Mouse (Mus musculus): Measurements from ENCODE around the gene Klf11. TPM values are rescaled to one million over a fixed set of nuclear protein-coding genes. Genes with fewer than 3 reads are reported as not detected.
"Not testable (repeated sequence)": the region's sequence is repeated elsewhere in the genome, so short reads cannot be mapped to it uniquely, and the experiment has no call there.

Gene Klf11
- total RNA-seq (2021) = 1 to 10 TPM; 3.4 to 3.9 TPM

DNA sequence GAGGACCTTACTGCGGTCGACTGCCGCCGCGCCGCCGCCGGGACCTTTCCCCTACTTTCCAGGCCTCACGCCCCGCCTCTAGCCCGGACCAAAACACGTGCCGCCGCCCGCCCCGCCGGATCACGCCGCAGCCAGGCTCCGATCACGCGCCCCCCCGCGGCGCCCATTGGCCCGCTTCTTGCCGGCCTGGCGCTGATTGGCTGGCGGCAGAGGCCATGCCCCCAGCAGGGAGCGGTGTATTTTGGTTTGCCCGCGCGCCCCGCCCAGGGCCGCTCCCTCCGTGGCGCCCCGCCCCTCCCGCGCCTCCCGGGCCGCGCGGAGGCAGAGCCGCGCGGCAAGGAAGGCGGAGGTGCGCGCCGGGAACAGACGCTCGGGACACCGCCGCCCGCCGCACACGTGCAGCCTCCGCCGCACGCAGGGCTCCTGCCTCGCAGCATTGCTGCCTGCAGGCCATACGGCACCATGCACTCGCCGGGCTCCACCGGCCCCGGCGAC lies at the start of gene Klf11:
Gene Klf11 (plus strand): TSS at position 212 of the 495 bp plus-strand sequence.
- DNase-seq = peak; percentile 96

DNA sequence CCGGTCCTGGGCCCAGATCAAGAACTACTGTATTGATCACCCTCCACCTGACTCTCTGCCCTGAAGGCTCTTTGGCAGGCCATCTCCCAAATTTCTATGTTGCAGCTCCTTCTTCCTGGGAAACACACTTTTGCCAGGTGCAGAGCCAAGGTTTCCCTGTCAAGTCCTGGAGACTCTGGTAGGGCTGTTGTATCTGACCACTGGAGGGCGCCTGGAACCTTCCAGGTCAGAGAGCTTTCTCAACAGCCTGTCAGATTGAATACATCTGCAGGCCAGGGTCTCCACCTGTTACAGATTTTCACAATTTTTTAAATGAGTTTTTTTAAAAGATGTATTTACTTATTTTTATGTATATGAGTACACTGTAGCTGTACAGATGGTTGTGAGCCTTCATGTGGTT lies 47.8 kb upstream of the Klf11 start:
- peak; percentile 49 to 61 for DNase-seq

DNA sequence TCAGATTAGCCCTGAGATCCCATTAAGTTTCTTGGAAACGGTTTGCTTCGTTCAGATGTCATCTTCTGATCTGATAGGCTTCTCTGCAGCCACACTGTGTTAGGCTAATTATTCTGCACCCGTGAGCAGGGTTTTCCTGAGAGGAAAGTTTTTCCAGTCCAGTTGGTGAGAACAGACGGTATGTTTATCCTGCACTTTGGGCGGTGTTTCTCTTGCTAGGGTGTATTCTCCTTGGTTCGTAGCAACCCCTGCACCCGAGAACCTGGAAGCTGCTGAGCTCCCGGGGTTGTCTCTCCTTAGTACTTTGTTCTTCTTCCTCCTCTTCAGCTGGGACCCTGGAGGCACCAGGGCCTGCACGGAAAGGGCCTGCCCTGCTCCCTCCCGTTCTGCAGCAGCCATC lies 44.9 kb upstream of the Klf11 start:
- DNase-seq = no peak

DNA sequence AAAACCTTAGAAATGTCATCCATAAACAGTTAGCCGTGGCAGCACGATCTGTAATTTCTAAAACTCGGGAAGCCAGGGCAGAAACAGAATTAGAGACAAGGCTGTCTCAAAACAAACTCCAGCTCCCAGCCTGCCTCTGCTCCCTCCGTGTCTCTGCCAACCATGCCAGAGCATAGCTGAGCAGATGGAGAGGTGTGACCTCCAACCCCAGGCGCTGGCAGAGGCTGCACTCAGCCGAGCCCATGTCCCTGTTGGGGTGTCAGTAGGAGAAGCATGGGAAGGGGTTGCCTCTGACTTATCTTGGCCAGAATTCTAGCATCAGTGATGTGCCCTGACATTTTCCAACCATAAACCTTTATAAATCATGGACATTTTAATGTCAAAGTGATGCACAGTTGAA lies 38.5 kb upstream of the Klf11 start:
- no peak for DNase-seq

DNA sequence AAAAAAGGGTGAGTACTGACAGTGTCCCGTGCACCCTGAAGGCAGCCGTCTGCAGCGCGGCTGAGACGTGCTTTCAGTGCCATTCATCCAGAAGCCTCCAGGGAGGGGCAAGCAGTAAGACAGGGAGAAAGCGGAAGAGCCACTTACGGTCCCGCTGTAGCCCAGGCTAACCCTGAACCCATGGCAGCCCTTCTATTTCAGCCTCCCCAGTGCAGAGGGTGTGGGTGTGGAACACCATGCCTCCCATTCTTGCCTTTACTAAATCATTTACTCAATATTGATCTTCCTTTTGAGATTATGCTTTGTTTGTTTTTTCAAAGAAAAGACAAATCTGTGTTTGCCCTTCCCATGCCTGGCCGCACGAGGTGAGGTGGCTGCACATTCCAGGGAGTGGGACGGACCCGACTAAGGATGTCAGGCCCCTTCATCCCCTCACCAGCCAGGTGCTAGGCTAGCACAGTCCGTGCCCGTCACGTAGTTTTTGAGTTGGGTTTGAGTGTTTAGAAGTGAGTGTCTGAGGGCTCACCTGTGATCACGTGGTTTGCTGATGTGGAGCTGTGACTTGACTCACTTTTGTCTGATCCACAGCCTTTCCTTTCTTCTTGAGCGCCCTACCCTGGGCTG lies 36.5 kb upstream of the Klf11 start:
- DNase-seq = no peak

DNA sequence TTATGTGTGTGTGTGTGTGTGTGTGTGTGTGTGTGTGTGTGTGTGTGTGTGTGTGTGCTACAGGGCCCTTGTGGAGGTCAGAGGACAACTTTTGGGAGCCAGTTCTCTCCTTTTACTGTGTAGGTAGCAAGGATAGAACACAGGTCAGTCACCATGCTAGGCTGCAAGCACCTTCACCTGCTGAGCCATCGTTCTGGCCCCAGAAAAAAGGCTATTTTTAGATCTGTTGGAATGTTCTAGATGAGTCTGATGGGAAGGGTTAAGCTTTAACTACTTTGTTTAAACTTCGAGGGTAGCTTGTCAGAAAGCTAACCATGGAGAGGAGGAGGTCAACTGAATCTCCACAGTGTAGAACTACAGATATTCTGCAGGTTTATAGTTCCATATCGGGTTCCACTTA lies 35.9 kb upstream of the Klf11 start:
- DNase-seq = no peak

DNA sequence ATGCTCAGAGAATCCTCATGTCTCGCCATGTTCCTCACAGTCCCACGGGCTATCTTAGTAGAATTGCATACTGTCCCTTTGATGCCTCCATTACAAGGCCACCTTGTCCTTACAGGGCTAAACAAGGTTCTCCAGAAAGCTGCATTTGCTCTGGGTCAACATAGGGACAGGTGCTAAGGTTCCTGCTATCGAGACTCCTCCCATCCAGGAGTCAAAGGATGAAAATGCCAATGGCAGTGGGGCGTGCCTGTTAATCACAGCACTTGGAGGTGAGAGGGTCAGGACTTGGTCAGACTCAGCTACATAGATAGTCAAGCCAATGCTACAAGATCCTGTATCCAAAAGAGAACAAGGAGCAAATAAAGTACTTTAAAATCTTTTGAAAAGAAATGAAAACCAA lies 31.6 kb upstream of the Klf11 start:
- no peak for DNase-seq

DNA sequence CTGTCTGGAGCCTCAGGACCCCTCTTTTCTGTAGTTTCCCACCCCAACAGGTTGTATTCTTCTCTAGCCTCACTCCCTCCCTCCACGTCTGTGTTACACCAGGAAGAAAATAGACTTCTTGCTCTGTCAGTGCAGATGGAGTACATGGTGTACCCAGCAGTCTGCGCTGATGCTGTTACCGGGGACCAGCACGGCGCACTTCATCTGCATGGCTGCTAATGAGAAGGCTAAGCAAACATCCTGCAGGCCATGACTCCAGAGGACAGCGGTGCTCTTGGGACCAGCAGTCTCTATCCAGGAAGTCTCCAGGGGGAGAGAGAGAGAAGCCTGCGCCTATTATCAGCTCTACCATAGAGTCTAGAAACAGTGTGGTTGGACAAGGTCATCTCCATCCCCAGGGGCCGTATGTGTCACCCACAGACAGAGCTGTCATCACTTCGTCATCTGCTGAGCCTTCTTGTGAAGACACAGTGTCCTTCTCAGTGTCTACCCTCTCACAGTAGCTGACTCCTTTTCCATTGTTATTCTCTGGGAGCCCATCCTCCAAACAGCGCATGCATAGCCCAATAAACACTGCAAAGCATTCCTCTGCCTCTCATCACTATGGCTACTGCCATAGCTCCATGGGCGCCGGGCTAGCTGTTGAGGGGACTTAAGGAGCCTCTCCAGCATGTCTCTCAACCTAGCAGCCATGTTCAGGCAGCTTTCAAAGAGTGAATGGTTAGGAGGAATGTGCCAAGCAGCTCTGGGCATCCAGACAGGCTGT lies 27.4 kb upstream of the Klf11 start:
- DNase-seq = no peak

DNA sequence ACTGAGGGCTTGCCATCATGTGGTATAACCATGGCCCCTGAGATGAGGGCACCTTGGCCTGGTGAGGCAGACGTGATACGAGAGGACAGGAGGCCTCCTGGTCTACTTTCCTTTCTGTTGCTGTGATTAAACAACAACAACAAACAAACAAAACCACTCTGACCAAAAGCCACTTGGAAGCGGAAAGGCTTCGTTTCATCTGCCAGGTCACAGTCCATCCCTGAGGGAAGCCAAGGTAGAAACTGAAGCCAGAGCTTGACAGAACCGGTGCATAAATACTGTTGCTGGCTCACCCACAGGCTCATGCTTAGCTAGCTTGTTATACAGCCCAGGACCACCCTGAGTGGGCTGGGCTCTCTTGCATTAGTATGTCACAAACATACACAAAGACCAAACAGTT lies 24.7 kb upstream of the Klf11 start:
- no peak for DNase-seq

DNA sequence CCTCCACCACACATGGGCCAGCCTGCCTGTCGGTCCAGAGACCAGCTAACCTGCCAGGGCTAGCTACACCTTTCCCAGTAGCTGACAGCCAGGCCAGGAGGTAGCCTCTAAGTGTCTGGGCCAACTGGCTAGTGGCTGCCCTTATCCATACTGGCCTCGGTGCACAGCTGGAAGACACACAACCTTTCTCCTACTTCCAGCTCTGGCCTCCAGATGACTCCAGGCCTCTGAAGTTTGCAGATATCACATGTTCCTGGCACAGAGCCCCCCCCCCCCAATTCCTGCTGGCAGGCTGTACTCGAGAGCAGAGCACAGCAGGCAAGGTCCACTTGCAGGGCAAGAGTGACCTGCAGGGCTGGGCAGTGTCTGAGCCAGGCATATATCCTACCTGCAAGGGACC lies 23.9 kb upstream of the Klf11 start:
- no peak for DNase-seq

DNA sequence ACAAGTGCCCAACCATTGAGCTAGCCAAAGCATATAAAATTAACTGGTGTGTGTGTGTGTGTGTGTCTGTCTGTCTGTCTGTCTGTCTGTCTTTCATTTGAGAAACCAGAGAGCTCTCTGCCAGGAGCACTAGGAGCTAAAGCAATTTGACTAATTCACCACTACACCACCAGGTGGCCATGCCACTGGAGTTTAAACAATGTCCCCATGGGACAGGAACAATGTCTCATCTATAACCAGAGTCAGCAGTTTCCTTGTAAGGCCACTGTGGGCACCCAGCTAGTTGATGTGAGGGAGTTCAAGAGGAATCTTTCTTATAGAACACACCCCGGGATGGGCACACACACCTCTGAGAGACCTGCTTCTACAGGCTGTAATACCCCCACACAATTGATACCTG lies 20.9 kb upstream of the Klf11 start:
- DNase-seq = no peak

DNA sequence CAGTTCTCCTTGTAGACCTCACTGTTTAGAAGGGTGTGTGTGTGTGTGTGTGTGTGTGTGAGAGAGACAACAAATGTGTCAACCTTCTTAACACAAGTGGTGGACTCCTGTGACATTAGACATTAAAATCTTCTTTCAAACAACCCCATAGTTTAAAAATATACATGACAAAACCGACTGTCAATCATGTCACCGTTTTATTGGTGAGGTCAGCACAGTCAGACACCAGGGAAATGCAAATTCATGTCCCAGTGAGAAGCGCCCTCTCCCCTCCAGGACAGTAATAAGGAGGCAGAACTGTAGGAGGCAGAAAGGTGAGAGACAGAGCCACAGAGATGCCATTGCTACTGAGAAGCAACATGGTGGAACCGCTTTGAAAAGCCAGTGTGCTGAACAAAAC lies 18.7 kb upstream of the Klf11 start:
- DNase-seq = no peak

DNA sequence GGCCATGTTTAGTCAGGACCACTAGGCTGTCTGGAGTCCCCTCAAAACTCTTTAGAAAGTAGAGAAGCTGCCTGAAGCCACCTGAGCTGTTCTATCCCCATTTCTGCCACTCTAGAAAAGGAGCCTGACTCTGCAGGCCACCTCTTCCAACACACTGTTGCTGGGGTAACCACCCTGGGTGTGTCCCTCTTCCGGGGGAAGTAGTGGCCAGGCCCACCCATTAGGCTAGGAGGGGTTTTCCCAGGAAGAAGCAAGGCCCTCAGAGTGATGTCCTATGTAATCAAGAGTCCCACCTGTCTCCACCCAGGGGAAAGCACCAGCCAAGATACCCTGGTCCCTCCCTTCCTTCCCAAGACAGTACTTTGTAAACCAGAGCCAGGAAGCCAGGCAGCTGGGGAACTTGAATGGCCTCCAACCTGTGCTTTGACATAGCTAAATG lies 17.3 kb upstream of the Klf11 start:
- DNase-seq = no peak

DNA sequence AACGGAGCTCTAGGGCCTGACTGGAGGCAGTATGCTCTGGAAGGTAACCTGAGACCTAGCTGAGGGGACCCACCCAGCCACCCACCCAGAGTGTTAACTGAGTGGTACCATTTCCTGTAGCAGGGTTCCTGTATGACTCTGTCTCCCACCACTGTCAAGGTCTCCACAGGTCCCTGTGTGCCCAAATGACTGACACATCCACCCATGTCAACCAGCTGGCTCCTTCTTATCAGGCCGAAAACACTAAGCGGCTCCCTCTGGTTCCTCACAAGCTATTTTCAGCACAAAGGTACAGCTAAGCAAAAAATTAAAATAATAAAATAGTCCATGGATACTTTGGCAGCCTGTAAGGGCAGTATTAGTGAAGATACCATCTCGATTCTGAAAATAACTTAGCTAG lies 16.9 kb upstream of the Klf11 start:
- no peak for DNase-seq

DNA sequence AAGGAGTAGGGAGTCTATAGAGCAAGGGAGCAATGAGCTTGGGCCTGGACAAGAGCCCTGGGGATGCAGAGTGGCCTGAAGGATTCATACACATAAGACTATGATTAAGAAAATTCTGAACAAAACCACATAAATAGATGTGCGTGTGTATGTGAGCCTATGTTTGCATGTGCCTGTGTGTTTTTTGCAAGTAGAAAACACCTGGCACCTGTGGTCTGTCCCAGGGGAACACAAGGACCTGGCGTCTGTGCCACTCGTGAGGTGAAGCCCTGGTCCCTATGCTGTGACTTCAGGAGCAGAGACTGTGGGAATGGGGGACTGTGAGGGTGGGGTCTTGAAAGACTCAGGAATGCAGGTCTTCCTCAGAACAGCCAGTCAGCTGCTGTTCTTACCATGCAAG lies 16.4 kb upstream of the Klf11 start:
- no peak for DNase-seq

DNA sequence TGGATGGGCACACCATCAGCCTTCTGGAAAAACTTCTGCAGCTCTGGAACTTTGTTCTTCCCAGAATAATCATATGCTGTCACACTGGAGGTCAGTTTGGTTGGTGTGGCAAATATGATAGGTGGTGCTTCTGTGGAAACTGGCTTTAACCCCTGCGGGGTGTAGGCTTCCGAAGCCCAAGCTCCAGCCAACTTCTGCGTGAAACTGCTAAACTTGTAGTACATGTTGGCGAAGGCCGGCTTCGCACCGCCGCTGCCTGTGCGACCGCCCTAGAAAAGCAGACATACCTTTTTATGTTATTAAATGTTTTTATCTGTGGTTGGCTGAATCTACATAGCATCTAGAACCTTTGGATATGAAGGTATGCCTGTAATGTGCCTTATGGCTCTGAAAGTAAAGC lies 12.3 kb upstream of the Klf11 start:
- not testable (repeated sequence) for DNase-seq

DNA sequence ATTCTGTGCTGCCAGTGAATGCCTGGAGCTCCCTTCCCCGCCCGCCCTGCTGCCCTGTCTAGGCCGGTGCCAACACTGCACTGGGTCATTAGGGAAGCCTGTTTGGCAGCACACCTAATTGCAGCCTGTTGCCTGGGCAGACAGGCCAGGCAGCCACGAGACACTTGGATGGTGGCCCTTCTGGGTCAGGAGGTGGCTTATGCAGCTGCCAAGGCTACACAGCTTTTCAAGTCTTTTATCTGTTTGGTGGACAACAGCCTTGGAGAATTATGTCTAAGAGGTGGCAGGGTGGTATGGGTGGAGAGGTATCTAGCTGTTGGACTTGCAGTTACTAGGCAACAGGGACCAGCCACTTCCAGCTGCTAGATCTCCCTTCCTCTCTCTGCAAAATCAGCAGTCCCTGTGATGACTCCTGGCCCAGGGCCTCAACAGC lies 8.7 kb upstream of the Klf11 start:
- DNase-seq = peak; percentile 67 to 76

DNA sequence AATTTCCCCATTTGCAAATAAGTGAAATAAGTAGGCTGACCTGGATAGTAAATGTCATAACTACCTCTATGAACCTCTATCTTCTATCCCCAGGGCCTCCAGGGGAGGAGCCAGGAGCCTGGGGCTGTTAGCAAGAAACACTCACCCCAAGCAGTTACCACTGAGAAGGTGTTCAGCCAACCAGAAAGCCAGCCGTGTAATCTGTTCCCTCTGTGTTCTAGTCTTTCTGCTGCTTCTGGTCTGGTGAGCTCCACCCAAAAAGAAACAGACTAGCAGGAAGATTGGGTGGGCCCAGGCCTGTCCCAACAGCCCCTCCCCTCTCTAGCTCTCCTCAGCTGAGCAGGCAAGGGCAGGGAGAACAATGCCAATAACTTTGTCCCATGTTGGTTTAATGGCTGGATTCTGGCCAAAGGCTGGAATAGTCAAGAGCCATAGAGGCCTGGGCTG lies 6.9 kb upstream of the Klf11 start:
- no peak for DNase-seq

DNA sequence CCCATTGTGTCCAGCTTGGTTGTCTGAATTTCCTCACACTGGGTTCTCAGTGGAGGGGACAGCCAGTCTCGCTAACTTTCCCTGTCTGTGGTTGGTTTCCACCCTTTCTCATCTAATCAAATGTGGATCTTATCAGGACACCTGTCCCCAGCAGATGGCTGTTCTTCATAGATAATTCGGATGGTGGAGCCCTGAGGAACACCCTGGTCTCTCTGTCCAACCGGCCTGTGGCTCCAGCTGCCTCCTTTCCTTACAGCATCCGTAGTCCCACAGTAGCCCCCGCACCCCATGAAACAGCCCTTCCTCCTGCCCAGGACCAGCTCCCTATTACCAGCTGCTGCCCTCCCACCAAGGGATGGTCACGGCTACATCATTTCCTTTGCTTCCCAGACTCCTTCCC lies 5.2 kb upstream of the Klf11 start:
- no peak for DNase-seq

DNA sequence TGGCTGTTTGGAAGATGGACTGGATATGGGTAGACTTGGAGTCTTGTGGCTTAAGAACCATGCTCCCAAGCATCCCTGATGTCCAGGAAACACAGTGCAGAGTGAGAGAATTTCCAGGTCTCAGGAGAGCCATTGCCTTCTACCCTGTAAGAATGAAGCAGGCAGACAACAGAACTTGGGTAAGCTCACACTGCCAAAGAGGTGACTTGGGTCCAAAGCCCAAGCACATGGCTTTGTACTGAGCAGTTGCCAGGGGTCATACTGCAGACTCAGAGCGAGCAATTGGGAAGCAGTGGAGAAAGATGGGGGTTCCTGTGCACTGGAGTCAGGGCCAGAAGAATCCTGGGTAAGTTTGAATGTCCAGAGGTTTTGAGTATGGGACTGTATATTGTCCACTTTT lies 3.0 kb upstream of the Klf11 start:
- no peak for DNase-seq

DNA sequence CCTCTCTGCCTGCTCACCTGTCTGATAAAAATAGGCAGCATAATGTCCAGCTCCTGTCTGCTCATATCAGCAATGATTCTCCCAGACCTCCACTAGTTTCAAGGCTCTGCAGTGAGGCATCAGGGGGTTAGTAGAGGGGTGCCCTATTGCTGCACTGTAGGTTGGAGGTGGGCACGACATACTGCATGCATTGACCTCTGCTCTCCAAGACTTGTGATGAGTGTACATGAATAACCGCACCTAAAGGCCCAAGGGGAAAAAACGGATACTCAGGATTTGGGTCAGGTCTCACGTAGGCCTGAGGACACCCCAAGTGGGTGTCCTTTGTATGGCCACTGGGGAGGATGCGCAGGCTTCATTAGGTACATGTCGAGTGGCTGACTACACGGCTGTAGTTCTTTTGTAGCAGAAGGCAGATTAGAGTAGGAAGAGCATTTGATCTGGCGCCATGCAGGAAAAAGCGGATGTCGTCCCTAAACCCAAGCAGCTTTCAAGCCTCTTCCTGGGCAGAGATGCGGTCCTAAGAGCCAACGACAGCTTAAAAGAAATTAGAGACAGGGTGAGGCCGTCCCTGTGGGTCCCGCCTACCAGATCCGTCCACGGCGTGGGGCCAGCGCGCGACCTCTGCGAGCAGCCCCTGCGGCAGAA lies 535 bp upstream of the Klf11 start:
- DNase-seq = no peak

DNA sequence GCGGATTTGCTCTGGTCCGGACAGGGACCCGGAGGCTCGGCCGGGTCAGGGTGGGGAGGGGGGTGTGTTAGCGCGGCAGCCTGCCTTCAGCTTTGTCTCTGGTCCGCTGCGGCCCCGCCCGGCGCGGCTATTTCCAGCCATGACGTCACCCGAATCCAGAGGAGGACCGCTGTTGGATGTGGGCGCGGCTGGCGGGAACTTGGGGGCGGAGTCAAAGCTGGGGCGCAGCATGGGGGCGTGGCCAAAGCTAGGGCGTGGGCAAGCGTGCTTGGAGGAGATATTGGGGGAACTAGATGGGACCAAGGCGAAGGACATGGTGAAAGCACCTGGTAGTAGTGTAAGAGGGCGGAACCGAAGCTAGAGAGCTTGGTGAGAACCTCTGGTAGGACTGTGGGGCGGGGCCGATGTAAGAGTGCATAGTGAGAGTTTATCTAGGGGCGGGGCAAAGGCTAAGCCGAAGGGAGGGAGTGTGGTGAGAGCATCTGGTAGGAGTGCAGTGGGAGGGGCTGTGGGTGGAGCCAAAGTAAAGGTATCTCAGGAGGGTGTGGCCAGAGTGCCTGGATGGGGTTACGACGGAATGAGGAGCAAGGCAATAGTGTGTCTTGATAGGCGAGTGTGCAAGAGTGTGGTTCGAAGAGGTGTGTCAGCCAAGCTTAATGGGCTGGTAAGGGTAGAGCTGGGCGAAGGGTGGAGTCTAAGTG lies 718 bp downstream of the Klf11 start:
- DNase-seq = peak; percentile 86 to 88

Measured in layer of hippocampus, postnatal 36 days (tissue).